ENCODE assay signal across 14 mouse cellular contexts in the genomic region with DNA sequence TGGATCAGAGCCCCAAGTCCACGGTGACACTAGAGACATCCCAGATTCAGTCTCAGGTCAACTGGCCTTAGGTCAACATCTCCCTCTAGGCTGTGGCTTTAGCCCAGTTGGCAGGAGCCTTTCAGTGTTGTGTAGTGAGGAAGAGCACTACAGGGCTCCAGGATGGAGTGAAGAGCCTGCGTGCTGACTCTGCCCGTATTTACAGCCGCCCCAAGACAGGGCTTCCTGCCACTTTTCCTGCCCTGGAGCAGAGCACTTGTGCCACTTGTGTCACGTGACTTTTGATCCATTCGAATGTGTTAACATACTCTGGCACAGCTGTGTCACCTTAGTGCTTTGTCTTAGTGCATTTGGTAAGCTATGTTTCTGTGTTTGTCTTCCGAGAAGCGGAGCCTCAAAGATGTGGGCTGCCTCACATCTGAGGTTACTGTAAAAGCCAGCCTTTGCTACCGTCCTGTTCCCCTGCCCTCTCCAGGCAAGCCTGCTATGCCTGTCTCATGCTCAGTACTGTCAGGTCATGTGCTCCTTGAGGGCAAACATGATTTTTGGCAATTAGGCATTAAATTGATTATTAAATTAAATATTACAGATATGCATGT. TPM values are rescaled to one million over a fixed set of nuclear protein-coding genes. Genes with fewer than 3 reads are reported as not detected.
A peak's percentile ranks its signal among the peaks of the same experiment; 100 is the strongest.
DNase-seq lines count a peak whose midpoint lies in the region; ATAC-seq and TF ChIP-seq lines count a peak whose summit lies in the region.
"Had no signal": no experiment of that assay in that cellular context is flagged by ENCODE, and none has a peak within 500 bp of the region (broad histone marks: within the 10 kb centered on the region; RNA-seq: fewer than 3 reads in every experiment).

No protein-coding gene starts in this region.

- TF ChIP-seq CTCF in heart, postnatal 0 days (IDR thresholded peaks at IDR 0.05; ENCODE audit: low read depth), result no peak

- no peak overlapping the region for H3K27ac ChIP-seq in heart, postnatal 0 days (ENCODE audit: low read depth)
- H3K27ac ChIP-seq in kidney, embryonic 15.5 days, result no peak overlapping the region
- H3K27ac ChIP-seq: embryonic facial prominence, embryonic 13.5 days; limb, embryonic 12.5 days; neural tube, embryonic 15.5 days had no signal

- H3K36me3 ChIP-seq in heart, postnatal 0 days (replicated peaks; ENCODE audit: control insufficient read depth, insufficient read depth, low read length), result no peaks in the 10 kb centered on the region
- H3K36me3 ChIP-seq in kidney, embryonic 15.5 days, result peaks cover 3% of the 10 kb centered on the region; the same call in 1 of the 2 replicates
- H3K36me3 ChIP-seq: embryonic facial prominence, embryonic 13.5 days; neural tube, embryonic 15.5 days had no signal

- peak; percentile 42 for DNase-seq in heart, postnatal 0 days (ENCODE audit: low spot score)
- no peak for DNase-seq in heart, adult 9 months (ENCODE audit: low spot score in 2 of 2)
- peak; percentile 63 for DNase-seq in naive thymus-derived CD4-positive, alpha-beta T cell, adult 2 months (ENCODE audit: low read depth)
- DNase-seq in kidney, adult 18-20 months, result no peak
- no peak for DNase-seq in c-Kit-positive CD71-positive TER-119-positive erythroid progenitor cells, embryonic 14.5 days (ENCODE audit: low spot score)
- DNase-seq: cerebellum, adult 8-10 months; kidney, adult 8-10 months; midbrain, embryonic 14.5 days had no signal

- no peak for TF ChIP-seq EP300 in heart, postnatal 0 days (IDR thresholded peaks at IDR 0.05; ENCODE audit: low read depth)

- no peaks in the 10 kb centered on the region for H3K27me3 ChIP-seq in heart, postnatal 0 days (ENCODE audit: control insufficient read depth, insufficient read depth, low read length)
- H3K27me3 ChIP-seq in kidney, embryonic 15.5 days, result no peaks in the 10 kb centered on the region
- H3K27me3 ChIP-seq: embryonic facial prominence, embryonic 13.5 days; limb, embryonic 12.5 days; neural tube, embryonic 15.5 days had no signal

- H3K4me3 ChIP-seq in heart, postnatal 0 days (ENCODE audit: low read depth, low read length), result no peak overlapping the region
- H3K4me3 ChIP-seq in kidney, embryonic 15.5 days (replicated peaks), result no peak overlapping the region
- H3K4me3 ChIP-seq: embryonic facial prominence, embryonic 13.5 days; limb, embryonic 12.5 days; neural tube, embryonic 15.5 days had no signal

- peak overlapping the region; percentile 14; the same call in 1 of the 2 replicates for H3K4me2 ChIP-seq in heart, postnatal 0 days (ENCODE audit: low read depth, low read length)
- no peak overlapping the region for H3K4me2 ChIP-seq in kidney, embryonic 15.5 days
- H3K4me2 ChIP-seq: embryonic facial prominence, embryonic 13.5 days; limb, embryonic 12.5 days; neural tube, embryonic 15.5 days had no signal

- no peak overlapping the region for H3K9ac ChIP-seq in heart, postnatal 0 days (replicated peaks; ENCODE audit: low read depth, low read length)
- no peak overlapping the region for H3K9ac ChIP-seq in kidney, embryonic 15.5 days
- H3K9ac ChIP-seq: embryonic facial prominence, embryonic 13.5 days; limb, embryonic 12.5 days; neural tube, embryonic 15.5 days had no signal

- peak; percentile 79 for ATAC-seq in heart, postnatal 0 days (ENCODE audit: insufficient read depth, low read depth)
- peak; percentile 69 for ATAC-seq in CD4-positive, CD25-positive, alpha-beta regulatory T cell, adult 4 months
- ATAC-seq in hematopoietic stem cell, adult 5-6 weeks (replicated peaks in 1 of 2; ENCODE audit: insufficient read depth in 1 of 2, low FRiP score in 2 of 2, low TSS enrichment in 1 of 2, low read depth in 1 of 2, poor library complexity in 2 of 2, severe bottlenecking in 2 of 2), result peak; percentile 48 to 62
- no peak for ATAC-seq in kidney, embryonic 15.5 days (replicated peaks; ENCODE audit: low FRiP score)

- 37% methylated on average over 9 of the region's 9 CpGs for WGBS in heart, postnatal 0 days
- WGBS in kidney, embryonic 15.5 days, result 80% methylated on average over 9 of the region's 9 CpGs

- no peaks in the 10 kb centered on the region for H3K9me3 ChIP-seq in heart, postnatal 0 days (replicated peaks; ENCODE audit: control insufficient read depth, low read length)
- no peaks in the 10 kb centered on the region for H3K9me3 ChIP-seq in kidney, embryonic 15.5 days (replicated peaks)
- H3K9me3 ChIP-seq: embryonic facial prominence, embryonic 13.5 days; limb, embryonic 12.5 days; neural tube, embryonic 15.5 days had no signal

- peaks cover 17% of the 10 kb centered on the region; the same call in 1 of the 2 replicates for H3K4me1 ChIP-seq in heart, postnatal 0 days (ENCODE audit: control insufficient read depth, insufficient read depth)
- H3K4me1 ChIP-seq in kidney, embryonic 15.5 days, result peaks cover 31% of the 10 kb centered on the region
- H3K4me1 ChIP-seq: neural tube, embryonic 15.5 days had no signal

RNA-seq across cellular contexts. Expression of a gene that starts 15.7 kb away (rescaled TPM):
- total RNA-seq in heart, postnatal 0 days (2014; rRNA removed; ENCODE audit: low replicate concordance), result 8.9 and 9.2 TPM in 2 replicates
- polyA plus RNA-seq in heart, postnatal 0 days (2015; fragmentation: Nextera tagmentation; extraction: Ambion mirVana), result 3.1 and 3.4 TPM in 2 replicates
- 10 to 100 TPM in 1 of 2 experiments, 1 to 10 TPM in 1; 7.7 to 10.2 TPM for polyA plus RNA-seq in CD4-positive, CD25-positive, alpha-beta regulatory T cell, adult 4 months (2017; shearing (Covaris generic))
- total RNA-seq in hematopoietic stem cell, adult 5-6 weeks (2017), result 29.1 and 34.9 TPM in 2 replicates
- polyA plus RNA-seq in kidney, embryonic 15.5 days (2015; fragmentation: Nextera tagmentation; extraction: Ambion mirVana), result 9.4 TPM in 2 replicates

Comparison
In these comparisons a context has a peak if more than half of its experiments do, and no peak if none do; other contexts are left out.
1. DNase-seq: peak in heart, postnatal 0 days (single experiment) and naive thymus-derived CD4-positive, alpha-beta T cell, adult 2 months (single experiment); none in heart, adult 9 months (0 of 2), kidney, adult 18-20 months (single experiment) and c-Kit-positive CD71-positive TER-119-positive erythroid progenitor cells, embryonic 14.5 days (single experiment).